Mouse (Mus musculus) layer of hippocampus, adult 11-12 months (tissue): ENCODE results near the gene Ppm1h.

Source experiments
- DNase-seq: peaks from one replicate; pipeline ENCODE4 v3.0.0; 2022; ENCODE audit warnings: low spot score

Ppm1h gene

DNA sequence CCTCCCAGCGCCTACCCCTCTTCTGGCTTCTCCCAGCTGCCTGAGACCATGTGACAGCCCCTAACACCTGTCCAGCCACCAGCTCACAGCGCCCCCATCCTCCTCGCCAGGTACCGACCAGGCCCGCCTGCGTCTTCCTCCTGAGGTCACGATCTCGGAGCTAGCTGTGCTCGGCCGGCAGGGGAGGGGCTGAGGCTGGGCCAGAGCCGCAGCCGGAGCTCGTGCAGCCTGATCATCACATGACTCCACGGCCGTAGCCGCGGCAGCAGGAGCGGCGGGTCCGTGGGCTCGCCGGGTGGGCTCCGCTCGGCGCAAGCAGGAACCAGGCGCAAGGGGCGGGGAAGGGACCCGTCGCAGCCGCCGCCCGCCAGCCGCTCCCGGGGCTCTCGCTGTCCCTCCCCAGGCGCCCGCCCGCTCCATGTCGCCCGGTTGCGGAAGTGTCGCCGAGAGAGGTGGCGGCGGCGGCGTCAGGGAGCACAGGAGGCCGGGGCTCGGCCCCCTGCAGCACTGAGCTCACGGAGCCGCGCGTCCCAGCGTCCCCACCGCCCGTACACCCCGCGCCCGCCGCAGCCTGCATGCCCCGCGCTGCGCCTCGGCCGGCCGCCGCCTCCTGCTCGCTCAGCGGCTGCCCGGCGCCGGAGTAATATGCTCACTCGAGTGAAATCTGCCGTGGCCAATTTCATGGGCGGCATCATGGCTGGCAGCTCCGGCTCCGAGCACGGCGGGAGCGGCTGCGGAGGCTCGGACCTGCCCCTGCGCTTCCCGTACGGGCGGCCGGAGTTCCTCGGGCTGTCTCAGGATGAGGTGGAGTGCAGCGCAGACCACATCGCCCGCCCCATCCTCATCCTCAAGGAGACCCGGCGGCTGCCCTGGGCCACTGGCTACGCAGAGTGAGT, at the start of gene Ppm1h:
Gene Ppm1h (plus strand): TSS at position 222 of the 896 bp plus-strand sequence.
- DNase-seq = peak; percentile 68

DNA sequence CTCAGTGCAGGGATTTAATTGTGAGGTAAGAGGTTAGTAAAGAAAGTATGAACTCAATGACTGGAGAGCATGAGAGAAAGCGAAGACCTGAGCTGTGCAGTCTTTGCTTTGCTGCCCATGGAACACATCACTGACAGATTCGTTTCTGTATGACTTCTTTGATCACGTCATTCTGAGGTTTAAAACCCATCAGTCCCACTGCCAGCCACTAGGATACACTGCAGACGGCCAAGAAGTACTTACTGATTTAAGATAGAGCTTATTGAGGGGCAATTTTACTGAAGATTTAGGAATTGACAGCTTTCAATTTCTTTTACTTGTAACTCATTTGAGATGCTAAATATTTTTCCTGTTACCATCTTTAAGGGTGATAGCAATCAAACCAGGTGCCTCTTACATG, 49.6 kb upstream of the Ppm1h start:
- DNase-seq = no peak

DNA sequence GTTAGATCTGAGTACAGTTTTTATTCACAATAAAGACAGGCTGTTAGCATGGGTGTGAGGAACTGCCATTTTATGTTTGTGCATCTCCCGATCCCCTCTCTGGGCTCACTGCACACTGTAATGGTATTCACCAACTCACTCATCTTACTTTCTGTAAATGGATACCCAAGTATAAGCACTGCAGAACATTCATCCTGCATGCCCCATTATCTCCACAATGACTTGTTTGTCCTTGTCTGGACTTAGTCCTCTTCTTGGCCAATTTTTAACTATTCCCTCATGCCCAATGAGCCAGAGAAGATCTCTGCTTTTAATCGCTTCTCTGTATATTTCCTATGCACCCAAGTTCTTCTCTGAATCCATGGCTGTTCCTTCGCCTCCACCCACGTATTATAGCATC, 38.7 kb upstream of the Ppm1h start:
- no peak for DNase-seq

DNA sequence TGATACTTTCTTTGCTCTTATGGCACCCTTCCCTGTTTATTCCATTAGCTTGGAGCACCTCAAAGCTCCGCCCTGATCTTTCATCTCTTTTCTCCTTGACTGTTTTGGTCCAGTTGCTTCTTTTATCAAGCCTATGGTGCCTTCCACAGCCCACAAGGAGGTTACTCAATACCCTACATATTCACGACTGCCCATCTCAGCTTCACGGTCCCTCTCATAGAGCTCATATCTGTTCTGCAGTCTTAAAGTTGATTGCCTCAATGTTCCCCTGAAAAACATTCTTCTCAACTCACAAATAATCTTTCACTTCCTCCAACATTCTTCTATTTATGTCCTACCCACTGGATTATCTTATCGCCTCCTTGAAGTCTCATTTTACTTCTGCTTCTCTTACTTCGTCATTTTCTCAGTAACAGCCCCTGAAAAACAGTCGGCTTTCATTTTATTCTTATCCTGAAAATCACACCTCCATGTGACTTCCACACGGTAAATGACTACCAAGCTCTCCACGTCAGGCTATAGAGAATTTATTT, 37.2 kb upstream of the Ppm1h start:
- DNase-seq = no peak

DNA sequence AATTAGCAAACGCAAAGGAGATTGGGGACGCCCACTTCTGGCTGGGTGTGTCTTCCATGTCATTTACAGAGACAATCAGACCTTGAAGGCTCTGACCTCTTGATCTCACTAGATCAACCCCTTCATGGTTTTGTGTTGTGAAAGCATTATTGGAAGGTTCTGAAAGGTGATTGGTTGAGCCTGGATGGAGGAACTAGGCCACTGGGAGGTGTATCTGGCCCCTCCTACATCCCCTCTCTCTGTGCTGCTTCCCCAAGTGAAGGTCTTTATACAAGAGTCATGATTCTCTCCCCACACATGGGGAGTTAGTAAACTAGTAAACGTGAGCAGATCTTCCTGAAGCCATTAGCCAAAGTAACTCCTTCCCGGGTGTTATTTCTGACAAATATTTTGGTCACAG, 36.4 kb upstream of the Ppm1h start:
- DNase-seq = no peak

DNA sequence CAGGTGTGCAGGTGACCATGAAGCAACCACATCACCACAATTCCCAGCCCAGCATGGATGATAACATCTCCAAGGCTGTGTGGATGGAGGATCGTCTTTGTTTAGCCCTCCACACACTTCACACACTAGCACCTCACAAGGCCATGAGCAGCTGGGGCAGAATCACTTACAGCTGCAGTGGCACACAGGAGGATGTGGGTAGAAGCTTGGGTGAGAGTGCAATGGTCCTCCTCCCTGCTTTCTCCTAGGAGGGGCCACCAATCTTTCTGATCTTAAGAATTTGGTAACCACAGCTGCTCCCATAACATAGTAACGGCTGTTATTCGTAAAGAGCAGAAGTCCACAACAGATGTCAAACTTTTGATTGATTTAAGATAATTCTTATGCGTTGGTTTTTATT, 26.6 kb upstream of the Ppm1h start:
- no peak for DNase-seq

DNA sequence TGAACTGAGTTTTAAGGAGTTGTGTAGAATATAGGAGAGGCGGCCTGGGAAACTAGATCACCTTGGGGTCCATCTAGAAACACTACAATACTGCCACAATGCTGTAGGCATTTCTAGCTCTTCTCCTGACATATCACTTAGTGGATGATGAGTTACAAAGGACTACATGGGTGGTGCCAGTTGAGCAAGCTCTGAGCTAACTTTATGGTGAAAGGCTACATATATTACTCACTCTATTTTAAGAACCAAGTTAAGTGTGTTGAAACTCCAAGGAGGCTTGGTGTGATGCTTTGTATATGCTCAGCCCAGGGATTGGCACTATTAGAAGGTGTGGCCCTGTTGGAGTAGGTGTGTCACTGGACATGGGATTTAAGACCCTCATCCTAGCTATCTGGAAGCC, 26.0 kb upstream of the Ppm1h start:
- DNase-seq = no peak

DNA sequence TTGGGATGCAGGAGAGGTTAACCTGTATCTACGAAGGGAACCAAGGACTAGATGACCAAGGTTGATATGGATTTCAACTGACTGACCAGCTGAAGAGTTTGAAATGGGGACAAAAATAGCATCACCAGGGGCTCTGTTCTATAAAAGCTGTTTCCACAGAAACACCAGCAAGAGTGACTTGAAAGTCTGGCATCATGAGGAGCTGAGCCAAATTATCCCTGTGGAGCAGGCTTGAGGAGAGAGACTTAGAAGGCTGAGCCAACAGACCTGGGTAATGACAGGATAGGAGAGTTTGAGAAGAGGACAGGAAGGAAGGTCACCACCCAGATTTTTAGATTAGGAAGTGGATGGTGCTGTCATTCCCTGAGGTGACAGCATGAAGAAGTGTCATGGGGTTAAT, 12.9 kb upstream of the Ppm1h start:
- no peak for DNase-seq

DNA sequence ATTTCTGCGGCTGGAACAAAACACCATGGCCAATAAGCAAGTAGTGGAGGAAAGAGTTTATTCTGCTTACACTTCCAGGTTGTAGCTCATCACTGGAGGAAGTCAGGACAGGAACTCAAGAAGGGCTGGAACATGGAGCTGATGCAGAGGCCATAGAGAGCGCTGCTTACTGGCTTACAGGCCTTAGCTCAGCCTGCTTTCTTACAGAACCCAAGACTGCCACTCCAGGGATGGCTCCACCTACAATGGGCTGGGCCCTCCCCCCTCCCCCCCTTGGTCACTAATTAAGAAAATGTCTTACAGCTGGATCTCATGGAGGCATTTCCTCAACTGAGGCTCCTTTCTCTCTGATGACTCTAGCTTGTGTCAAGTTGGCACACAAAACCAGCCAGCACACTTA, 7.3 kb upstream of the Ppm1h start:
- no peak for DNase-seq

DNA sequence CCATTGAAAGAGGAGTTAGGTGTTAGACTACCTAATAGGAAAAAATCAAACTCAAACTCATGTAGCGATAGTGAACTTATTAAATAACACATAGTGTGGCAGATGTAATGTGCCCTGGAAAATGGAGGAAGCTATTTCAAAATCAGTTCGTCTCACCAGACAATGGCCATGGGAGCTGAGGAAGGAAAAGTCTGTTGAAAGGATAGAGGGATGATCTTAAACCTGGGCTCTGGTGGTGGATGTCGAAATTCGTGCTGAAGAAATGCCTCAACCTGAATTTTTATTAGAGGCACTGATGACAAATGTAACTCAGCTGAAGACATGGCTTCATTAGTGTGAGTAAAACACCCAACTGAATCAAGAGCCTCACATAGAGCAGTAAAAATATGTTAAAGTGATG, 6.5 kb upstream of the Ppm1h start:
- DNase-seq = no peak

DNA sequence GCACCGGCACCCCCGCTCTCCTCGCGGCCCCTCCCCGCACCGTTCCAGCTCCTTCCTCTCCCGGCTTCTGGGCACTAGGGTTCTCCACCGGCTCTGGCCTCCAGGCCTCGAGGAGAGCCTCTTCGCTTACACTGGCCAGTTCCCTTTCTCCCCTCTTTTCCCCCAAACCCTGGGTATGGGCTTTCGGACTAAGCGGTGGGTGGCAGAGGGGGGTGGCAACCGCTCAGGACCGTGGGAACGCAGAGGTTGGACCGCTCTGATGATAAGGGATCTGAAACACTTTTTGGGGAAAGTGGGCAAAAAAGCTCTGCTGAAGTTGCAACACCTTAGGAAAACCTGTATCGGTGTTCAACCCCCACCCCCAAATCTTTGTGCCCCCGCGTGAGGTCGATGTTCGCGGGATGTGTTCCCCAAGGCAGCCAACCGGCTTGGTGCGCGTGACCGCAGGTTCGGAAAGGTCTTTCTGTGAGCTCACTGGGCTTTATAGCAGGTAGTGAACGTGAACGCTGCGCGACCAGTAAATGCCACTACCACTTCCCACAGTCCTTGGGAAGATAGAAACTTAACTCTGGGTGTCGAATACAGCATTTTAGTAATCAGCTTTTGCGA, 979 bp downstream of the Ppm1h start:
- DNase-seq = peak; percentile 33

DNA sequence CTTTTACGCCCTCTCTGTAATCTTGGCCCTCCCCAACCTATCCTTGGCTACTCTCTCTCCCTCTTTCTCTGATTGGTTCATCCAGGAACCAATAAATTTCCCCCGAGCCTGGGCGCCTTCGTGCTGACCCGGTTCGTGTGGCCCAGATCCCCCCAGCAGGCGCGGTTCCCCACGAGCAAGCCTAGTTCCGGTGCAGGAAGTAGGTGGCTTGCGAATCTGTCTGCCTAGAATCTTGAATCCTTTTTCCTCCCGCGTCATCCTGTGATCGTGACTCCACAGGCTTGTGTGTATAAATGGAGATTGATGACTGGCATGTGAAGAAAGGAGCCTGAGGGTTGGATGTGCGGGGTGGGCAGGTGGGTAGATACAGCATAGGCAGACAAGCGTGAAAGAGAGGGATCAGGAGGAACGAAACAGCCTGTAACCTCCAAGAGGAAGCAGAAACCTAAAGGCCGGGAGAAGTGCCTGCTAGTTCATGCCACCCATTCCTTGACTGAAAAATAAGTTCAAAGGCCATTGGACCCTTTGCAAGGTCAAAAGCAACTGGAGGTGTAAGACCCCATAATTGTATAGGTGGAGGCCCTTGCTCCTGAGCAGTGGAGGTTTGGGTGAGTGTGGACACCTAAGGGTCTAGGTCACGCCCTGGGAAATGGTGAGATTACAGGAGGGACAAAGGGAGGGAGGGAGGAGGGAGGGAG, 2.0 kb downstream of the Ppm1h start:
- DNase-seq = peak; percentile 62

DNA sequence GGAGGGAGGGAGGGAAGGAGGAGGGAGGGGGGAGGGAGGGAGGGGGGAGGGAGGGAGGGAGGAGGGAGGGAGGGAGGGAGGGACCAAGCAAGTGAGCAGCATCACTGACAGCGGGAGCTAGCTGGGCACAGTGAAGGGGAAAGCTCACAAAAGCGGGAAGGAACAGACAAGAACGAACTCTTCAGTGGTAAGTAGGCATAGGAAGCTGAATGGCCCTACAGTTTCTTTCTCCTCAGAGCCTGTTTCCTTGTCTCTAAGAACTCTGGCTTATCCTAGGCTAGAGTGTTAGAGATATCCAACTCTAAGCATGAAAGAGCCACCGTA, 2.5 kb downstream of the Ppm1h start:
- DNase-seq = no peak

DNA sequence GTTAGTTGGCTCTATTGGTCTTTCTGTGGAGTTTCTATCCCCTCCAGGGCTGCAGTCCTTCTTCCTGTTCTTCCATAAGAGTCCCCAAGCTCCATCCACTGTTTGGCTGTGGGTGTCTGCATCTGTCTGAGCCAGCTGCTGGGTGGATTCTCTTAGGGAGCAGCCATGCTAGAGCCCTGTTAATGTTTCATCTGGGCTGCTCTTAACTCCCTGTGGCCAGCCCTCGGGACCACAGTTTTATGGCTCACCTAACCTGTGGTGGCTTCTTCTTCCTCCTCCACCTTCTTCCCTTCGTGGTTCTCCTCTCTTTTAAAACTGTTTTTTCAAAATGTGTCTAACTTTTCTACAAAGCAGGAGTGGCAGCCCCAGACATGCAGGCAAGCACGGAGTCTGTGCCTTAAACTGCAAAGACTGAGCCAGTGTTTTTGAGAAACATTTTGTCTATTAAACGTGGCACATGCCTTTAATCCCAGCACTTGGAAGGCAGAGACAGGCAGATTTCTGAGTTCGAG, 5.3 kb downstream of the Ppm1h start:
- DNase-seq = no peak

DNA sequence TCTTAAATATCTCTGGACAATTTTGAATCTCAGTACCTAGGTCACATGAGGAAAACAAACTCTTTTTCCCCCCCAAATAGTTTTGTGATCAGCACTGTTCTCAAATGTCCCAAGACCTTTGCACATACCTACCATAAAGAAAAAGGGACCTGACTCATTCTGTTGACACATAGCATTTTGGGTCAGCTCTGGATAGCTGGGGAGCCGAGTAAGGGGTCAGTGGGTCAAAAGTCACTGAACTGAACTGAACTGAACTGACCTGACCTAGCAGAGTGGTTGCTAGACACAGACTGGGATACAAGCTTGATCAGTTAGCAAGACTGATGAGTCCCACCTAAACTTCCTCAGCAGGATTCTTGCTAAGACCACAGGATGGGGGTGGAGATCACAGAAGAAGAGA, 6.7 kb downstream of the Ppm1h start:
- no peak for DNase-seq

DNA sequence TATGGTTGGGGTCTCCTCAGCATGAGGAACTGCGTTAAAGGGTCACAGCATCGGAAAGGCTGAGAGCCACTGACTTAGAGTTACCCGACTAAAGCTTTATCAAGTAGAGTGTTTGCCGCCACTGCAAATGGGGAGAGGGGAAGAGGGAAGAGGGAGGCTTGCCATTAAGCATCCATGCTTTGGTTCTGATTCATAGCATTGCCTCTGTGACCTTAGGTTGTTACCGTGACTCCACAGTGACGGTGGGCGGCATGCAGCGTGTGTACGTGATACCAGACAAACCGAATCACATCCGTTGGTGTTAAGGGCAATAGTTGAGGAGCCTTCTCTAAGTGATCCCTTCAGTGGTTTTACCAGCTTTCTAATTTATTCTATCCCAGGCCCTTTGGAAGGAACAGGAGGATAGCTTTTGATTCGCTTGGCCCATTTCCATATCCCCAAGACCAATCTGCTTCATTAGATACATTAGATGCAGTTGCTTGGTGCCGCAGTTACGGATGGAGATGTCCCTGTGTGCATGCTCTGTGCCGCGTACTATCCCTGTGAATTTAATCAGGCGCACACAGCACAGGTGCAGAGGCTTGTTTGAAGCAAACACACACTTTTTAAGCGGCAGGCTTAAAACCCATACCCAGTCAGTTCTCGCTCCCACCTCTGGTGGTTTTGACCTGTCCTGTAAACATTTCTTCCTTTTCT, 7.4 kb downstream of the Ppm1h start:
- DNase-seq = no peak

DNA sequence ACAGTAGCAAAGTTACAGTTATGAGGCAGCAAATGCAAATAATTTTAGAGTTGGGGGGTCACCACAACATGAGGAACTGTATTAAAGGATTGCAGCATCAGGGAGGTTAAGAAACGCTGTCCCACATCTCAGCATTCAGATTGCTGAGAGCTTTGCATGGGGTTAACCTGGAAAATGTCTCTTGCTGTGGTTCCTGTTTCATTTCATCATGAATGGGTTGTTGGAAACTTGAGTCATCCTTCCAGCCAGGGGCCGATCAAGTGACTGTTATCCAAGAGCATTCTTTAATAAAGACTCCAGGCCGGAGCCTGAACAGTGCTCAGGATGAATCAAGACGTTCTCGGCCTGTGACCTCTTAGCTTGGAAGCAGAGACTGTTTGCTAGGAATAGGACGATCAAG, 12.1 kb downstream of the Ppm1h start:
- DNase-seq = no peak

DNA sequence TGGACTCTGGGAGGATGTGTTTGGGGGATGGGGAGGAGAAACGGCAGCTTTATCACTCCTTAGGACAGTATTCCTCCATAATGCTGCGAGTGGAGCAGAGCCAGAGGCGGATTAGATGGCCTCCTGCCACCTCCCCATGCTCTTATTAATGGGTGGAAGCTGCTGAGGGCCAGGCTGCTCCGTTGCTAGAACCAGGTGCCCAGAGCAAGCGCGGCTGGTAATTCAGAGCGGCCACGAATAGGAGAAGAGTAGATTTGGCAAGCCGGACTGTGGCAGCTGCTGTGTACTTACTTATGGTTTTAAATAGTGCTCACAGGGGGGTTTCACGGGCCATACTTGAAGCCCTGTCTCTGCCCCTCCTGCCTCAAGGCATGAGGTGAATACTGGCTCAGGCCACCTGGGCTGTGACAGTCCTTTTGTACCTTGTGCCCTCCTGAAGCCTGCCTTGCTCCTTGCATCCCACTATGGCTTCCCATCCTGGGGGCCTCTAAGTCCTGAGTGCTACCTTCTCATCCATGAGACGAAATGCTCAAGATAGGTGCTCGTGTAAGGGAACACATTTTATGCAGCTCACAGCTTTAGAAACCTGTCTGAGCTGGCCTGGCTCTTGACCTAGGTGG, 14.7 kb downstream of the Ppm1h start:
- DNase-seq = peak; percentile 50

DNA sequence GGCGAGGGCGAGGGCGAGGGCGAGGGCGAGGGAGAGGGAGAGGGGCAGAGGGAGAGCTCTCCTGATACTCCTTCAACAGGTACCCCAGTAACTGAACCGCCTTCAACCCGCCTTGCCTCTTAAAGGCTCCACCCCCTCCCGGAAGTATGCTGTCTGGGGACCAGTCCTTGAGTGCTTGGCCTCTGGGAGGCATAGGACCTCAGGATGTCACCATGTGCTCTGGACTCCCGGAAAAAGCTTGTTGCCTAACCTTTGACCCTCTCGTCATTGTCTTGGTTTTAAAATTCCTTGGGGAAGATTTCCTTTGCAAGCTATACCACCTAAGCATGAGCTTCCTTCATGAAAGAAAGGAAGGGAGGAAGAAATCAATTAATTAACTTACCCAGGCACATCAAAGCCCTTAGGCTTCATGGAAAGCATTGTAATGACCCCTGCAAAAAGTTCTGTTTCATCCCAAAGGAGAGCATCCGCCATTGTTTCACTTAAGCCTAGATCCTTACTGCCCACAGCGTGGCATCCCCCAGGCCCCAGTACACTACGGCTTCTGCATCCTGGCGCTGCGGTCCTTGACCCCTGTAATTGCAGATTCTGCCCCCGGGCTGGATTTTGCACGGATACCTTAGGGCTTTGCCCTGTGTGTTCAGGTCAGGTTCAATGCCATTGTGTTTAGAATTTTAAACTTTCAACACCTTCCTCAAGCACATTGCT, 15.5 kb downstream of the Ppm1h start:
- no peak for DNase-seq

DNA sequence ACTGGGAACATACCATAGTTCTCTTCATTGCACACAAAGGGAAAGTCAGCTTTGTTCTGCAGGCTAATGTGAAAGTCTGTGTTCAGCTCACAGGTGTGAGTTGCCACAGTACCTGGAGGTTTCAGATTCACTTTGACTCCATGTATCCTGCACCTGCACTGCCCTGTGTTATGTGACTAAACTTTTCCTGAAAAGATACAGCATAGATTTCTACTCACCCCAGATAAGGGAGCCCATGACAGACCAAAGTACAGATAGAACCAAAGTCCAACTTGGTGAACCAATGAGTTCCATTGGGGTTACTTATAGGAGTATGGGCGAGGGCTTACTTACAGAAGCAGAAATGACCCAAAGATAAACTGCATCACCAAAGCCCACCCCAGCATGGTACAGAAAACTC, 17.8 kb downstream of the Ppm1h start:
- DNase-seq = no peak

DNA sequence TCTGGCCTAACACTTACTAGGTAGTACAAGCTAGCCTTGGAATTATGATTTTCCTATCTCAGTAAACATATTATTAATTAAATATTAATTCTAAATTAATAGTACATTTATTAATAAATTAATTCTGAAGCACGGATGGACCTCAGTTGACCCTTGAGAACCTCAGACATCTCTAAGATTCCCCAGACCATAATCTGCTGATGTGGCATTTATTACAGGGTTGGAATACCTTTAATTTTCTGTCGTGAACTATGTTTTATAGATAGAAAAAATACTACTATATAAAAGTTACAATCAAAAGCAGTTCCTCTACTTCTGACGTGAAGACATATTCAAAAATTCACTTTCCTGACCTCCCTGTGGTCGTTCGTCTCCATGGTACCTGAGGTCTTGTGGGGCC, 19.8 kb downstream of the Ppm1h start:
- no peak for DNase-seq
